16 mouse cellular contexts compared by ENCODE assay signal in the genomic region with DNA sequence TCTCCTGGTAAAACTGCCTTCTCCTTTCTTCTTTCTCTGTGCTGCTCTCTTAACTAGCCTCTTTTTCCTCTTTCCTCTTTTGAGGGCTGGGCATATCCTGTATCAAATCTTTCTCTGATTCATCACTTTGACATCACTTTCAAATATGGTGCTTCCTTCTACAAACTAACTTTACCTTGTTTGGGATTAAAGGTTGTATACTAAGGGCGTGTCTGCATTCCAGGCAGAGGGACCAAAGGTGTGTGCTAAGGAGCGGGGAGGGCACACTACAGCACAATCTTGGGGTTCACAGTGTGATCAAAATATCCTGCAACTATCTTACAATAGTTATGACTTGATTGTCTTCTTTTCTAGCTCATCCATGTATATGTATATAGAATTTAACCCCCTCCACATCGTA. TPM values are rescaled to one million over a fixed set of nuclear protein-coding genes. Genes with fewer than 3 reads are reported as not detected.
DNase-seq lines count a peak whose midpoint lies in the region; ATAC-seq and TF ChIP-seq lines count a peak whose summit lies in the region.
"Had no signal": no experiment of that assay in that cellular context is flagged by ENCODE, and none has a peak within 500 bp of the region (broad histone marks: within the 10 kb centered on the region; RNA-seq: fewer than 3 reads in every experiment).

No protein-coding gene starts in this region.

- H3K27me3 ChIP-seq in limb, embryonic 11.5 days (ENCODE audit: control insufficient read depth, insufficient read depth, low read length): no peaks in the 10 kb centered on the region
- H3K27me3 ChIP-seq in limb, embryonic 10.5 days (ENCODE audit: low read depth, poor library complexity, severe bottlenecking): no peaks in the 10 kb centered on the region
- no peaks in the 10 kb centered on the region for H3K27me3 ChIP-seq in ES-Bruce4 (ENCODE audit: control insufficient read depth, insufficient read depth, low read length, poor library complexity, severe bottlenecking)
- H3K27me3 ChIP-seq in embryonic facial prominence, embryonic 13.5 days: no peaks in the 10 kb centered on the region
- no peaks in the 10 kb centered on the region for H3K27me3 ChIP-seq in liver, embryonic 15.5 days
- H3K27me3 ChIP-seq: limb, embryonic 15.5 days had no signal

- H3K27ac ChIP-seq in limb, embryonic 11.5 days (replicated peaks; ENCODE audit: low read depth, low read length): no peak overlapping the region
- no peak overlapping the region for H3K27ac ChIP-seq in limb, embryonic 10.5 days
- H3K27ac ChIP-seq in ES-Bruce4 (ENCODE audit: insufficient read depth, low read length): no peak overlapping the region
- no peak overlapping the region for H3K27ac ChIP-seq in embryonic facial prominence, embryonic 13.5 days
- H3K27ac ChIP-seq in liver, embryonic 15.5 days (replicated peaks): 0 out of 2 replicates have a peak overlapping the region, but pooled peaks have one; percentile 11
- H3K27ac ChIP-seq: hindbrain, embryonic 10.5 days; limb, embryonic 15.5 days had no signal

- DNase-seq in limb, embryonic 11.5 days (ENCODE audit: low spot score): peak; percentile 7
- DNase-seq in limb, embryonic 10.5 days (ENCODE audit: low spot score): no peak
- no peak for DNase-seq in thymus, postnatal 10 days (ENCODE audit: low spot score in 2 of 2)
- no peak for DNase-seq in spleen, postnatal 36 days (ENCODE audit: low spot score in 2 of 2)
- no peak for DNase-seq in testis, postnatal 10 days (ENCODE audit: low spot score)
- DNase-seq: cerebellum, adult 11-12 months; heart, adult 18-20 months; kidney, adult 9 months; layer of hippocampus, postnatal 36 days; thymus, adult 2 months had no signal

- no peak for TF ChIP-seq EP300 in ES-Bruce4 (IDR thresholded peaks at IDR 0.05; ENCODE audit: insufficient read depth, low read depth, low read length)

- no peak for TF ChIP-seq POLR2A in ES-Bruce4 (IDR thresholded peaks at IDR 0.05; ENCODE audit: insufficient read depth, low read length)

- H3K9me3 ChIP-seq in limb, embryonic 11.5 days (ENCODE audit: control insufficient read depth, low read length): no peaks in the 10 kb centered on the region
- no peaks in the 10 kb centered on the region for H3K9me3 ChIP-seq in limb, embryonic 10.5 days (replicated peaks)
- no peaks in the 10 kb centered on the region for H3K9me3 ChIP-seq in ES-Bruce4 (replicated peaks; ENCODE audit: control insufficient read depth, insufficient read depth, low read length, poor library complexity, severe bottlenecking)
- H3K9me3 ChIP-seq in embryonic facial prominence, embryonic 13.5 days: no peaks in the 10 kb centered on the region
- H3K9me3 ChIP-seq in liver, embryonic 15.5 days (replicated peaks): no peaks in the 10 kb centered on the region
- H3K9me3 ChIP-seq: hindbrain, embryonic 10.5 days; limb, embryonic 15.5 days had no signal

- peaks cover 10% of the 10 kb centered on the region; the same call in 1 of the 2 replicates for H3K4me1 ChIP-seq in limb, embryonic 11.5 days (ENCODE audit: control insufficient read depth, insufficient read depth, low read length)
- H3K4me1 ChIP-seq in limb, embryonic 10.5 days: peaks cover 32% of the 10 kb centered on the region
- H3K4me1 ChIP-seq in ES-Bruce4 (ENCODE audit: control insufficient read depth, insufficient read depth, low read length): peaks cover 1% of the 10 kb centered on the region
- peaks cover 20% of the 10 kb centered on the region for H3K4me1 ChIP-seq in embryonic facial prominence, embryonic 13.5 days
- H3K4me1 ChIP-seq in liver, embryonic 15.5 days (replicated peaks): peaks cover 35% of the 10 kb centered on the region

- TF ChIP-seq CTCF in ES-Bruce4 (IDR thresholded peaks at IDR 0.05; ENCODE audit: low read depth, low read length): no peak

- H3K9ac ChIP-seq in limb, embryonic 11.5 days (ENCODE audit: low read length): no peak overlapping the region
- H3K9ac ChIP-seq in ES-Bruce4 (ENCODE audit: low read depth, poor library complexity, severe bottlenecking): peak overlapping the region; percentile 54
- H3K9ac ChIP-seq in embryonic facial prominence, embryonic 13.5 days: no peak overlapping the region
- no peak overlapping the region for H3K9ac ChIP-seq in liver, embryonic 15.5 days
- H3K9ac ChIP-seq: limb, embryonic 15.5 days had no signal

- H3K36me3 ChIP-seq in limb, embryonic 11.5 days (ENCODE audit: control insufficient read depth, insufficient read depth, low read length): no peaks in the 10 kb centered on the region
- peaks cover 21% of the 10 kb centered on the region for H3K36me3 ChIP-seq in limb, embryonic 10.5 days
- peaks cover 22% of the 10 kb centered on the region for H3K36me3 ChIP-seq in ES-Bruce4 (ENCODE audit: control insufficient read depth, insufficient read depth, low read length, poor library complexity, severe bottlenecking)
- H3K36me3 ChIP-seq in embryonic facial prominence, embryonic 13.5 days: peaks cover 13% of the 10 kb centered on the region
- peaks cover 22% of the 10 kb centered on the region for H3K36me3 ChIP-seq in liver, embryonic 15.5 days (replicated peaks)

- 92% methylated on average over 3 of the region's 3 CpGs for WGBS in limb, embryonic 11.5 days
- WGBS in limb, embryonic 10.5 days: 94% methylated on average over 3 of the region's 3 CpGs
- WGBS in embryonic facial prominence, embryonic 13.5 days: 91% methylated on average over 3 of the region's 3 CpGs
- 80% methylated on average over 3 of the region's 3 CpGs for WGBS in liver, embryonic 15.5 days (ENCODE audit: insufficient replicate concordance)

- H3K4me2 ChIP-seq in limb, embryonic 11.5 days (ENCODE audit: low read depth, severe bottlenecking): no peak overlapping the region
- peak overlapping the region; percentile 23 for H3K4me2 ChIP-seq in embryonic facial prominence, embryonic 13.5 days
- H3K4me2 ChIP-seq in liver, embryonic 15.5 days: peak overlapping the region; percentile 96
- H3K4me2 ChIP-seq: limb, embryonic 15.5 days; midbrain, embryonic 11.5 days had no signal

- ATAC-seq in limb, embryonic 11.5 days (ENCODE audit: insufficient number of reproducible peaks, low FRiP score, low TSS enrichment, low read depth): no peak
- ATAC-seq in embryonic facial prominence, embryonic 13.5 days (ENCODE audit: insufficient number of reproducible peaks, insufficient read depth, low FRiP score, low TSS enrichment, low read depth): no peak
- no peak for ATAC-seq in liver, embryonic 15.5 days (ENCODE audit: insufficient read depth)

- H3K4me3 ChIP-seq in limb, embryonic 11.5 days (ENCODE audit: low read depth, low read length): no peak overlapping the region
- H3K4me3 ChIP-seq in limb, embryonic 10.5 days: no peak overlapping the region
- H3K4me3 ChIP-seq in ES-Bruce4 (ENCODE audit: low read depth, low read length): no peak overlapping the region
- no peak overlapping the region for H3K4me3 ChIP-seq in embryonic facial prominence, embryonic 13.5 days
- peak overlapping the region; percentile 20; the same call in 1 of the 2 replicates for H3K4me3 ChIP-seq in liver, embryonic 15.5 days (replicated peaks)
- H3K4me3 ChIP-seq: hindbrain, embryonic 10.5 days; limb, embryonic 15.5 days had no signal

RNA-seq across cellular contexts. Expression of a gene that starts 1.8 kb away (rescaled TPM):
- 59.2 and 61.9 TPM in 2 replicates for polyA plus RNA-seq in limb, embryonic 11.5 days (2014; fragmentation: Nextera tagmentation; extraction: Ambion mirVana)
- polyA plus RNA-seq in limb, embryonic 10.5 days (2016; fragmentation: Nextera tagmentation; extraction: Ambion mirVana): 49.5 and 54.3 TPM in 2 replicates
- polyA plus RNA-seq in ES-Bruce4 (2011; ENCODE audit: insufficient read depth, insufficient read length, low read depth, missing spikeins): 101 TPM in 2 replicates
- 50.8 and 57.3 TPM in 2 replicates for polyA plus RNA-seq in embryonic facial prominence, embryonic 13.5 days (2015; fragmentation: Nextera tagmentation; extraction: Ambion mirVana)
- polyA plus RNA-seq in liver, embryonic 15.5 days (2015; fragmentation: Nextera tagmentation; extraction: Ambion mirVana): 21.7 and 22.9 TPM in 2 replicates
